Mouse (Mus musculus) forebrain, embryonic 11.5 days (tissue): ENCODE results near the gene Hlx. TPM values are rescaled to one million over a fixed set of nuclear protein-coding genes. Genes with fewer than 3 reads are reported as not detected.

Experiments used
- ATAC-seq: fragments of 200-750 bp; cut with Nextera tagmentation; replicated peaks from 2 replicates; pipeline ENCODE4 v1.8.0; 2017; ENCODE audit warnings: moderate TSS enrichment; ENCODE audit not compliant: low FRiP score
- DNase-seq: peaks from one replicate; pipeline ENCODE4 v3.0.0-alpha.2; 2017; ENCODE audit warnings: low spot score
- H3K27ac ChIP-seq: fragments of 300-500 bp; sonication (generic); 2 replicates; pipeline ENCODE4 v1.5.1; 2014; ENCODE audit warnings: low read depth, low read length
- H3K27me3 ChIP-seq: fragments of 300-500 bp; sonication (generic); 2 replicates; pipeline ENCODE4 v1.6.1; 2014; ENCODE audit warnings: mild to moderate bottlenecking, low read length, mixed read lengths; ENCODE audit not compliant: control insufficient read depth, insufficient read depth
- H3K36me3 ChIP-seq: fragments of 300-500 bp; sonication (generic); 2 replicates; pipeline ENCODE4 v1.6.1; 2014; ENCODE audit warnings: mild to moderate bottlenecking, low read length, moderate library complexity, mixed read lengths; ENCODE audit not compliant: control insufficient read depth, insufficient read depth
- H3K4me1 ChIP-seq: fragments of 300-500 bp; sonication (generic); replicated peaks from 2 replicates; pipeline ENCODE4 v1.6.1; 2014; ENCODE audit warnings: low read length, mixed read lengths; ENCODE audit not compliant: control insufficient read depth, insufficient read depth
- H3K4me2 ChIP-seq: fragments of 300-500 bp; sonication (generic); 2 replicates; pipeline ENCODE4 v1.6.1; 2014; ENCODE audit warnings: low read depth, mild to moderate bottlenecking, low read length, moderate library complexity, mixed read lengths; ENCODE audit not compliant: severe bottlenecking
- H3K4me3 ChIP-seq: fragments of 300-500 bp; sonication (generic); 2 replicates; pipeline ENCODE4 v1.5.1; 2014; ENCODE audit warnings: low read depth, low read length
- H3K9ac ChIP-seq: fragments of 300-500 bp; sonication (generic); 2 replicates; pipeline ENCODE4 v1.6.1; 2014; ENCODE audit warnings: low read length
- H3K9me3 ChIP-seq: fragments of 300-500 bp; sonication (generic); 2 replicates; pipeline ENCODE4 v1.6.1; 2016; ENCODE audit warnings: low read length, mixed read lengths; ENCODE audit not compliant: control insufficient read depth
- WGBS: fragments of 180-500 bp; shearing (Covaris S2); extraction: QIAGEN DNeasy Blood & Tissue Kit; methylation state at CpG from one replicate; pipeline ENCODE4 v1.1.7; 2014; 5-methylcytosine and 5-hydroxymethylcytosine counted together
- polyA plus RNA-seq: library from polyadenylated mRNA; unstranded; fragments of >200 nt; fragmentation: Nextera tagmentation; extraction: Ambion mirVana; gene quantifications from 2 replicates; pipeline ENCODE4 v1.2.1, GENCODE M21; 2014

Hlx gene
- polyA plus RNA-seq, 1 experiment from 2014 or later = 4.6 TPM

- H3K4me1 ChIP-seq = peaks cover 4% of the 10 kb centered on the region; the same call in 1 of the 2 replicates
- no peaks in the 10 kb centered on the region for H3K9me3 ChIP-seq
- WGBS = 2% methylated on average over 25 of the region's 25 CpGs
- ATAC-seq = no peak
- peaks cover 74% of the 10 kb centered on the region for H3K27me3 ChIP-seq
- H3K36me3 ChIP-seq = no peaks in the 10 kb centered on the region
- DNase-seq = no peak
- no peak overlapping the region for H3K4me2 ChIP-seq
- no peak overlapping the region for H3K9ac ChIP-seq
- H3K4me3 ChIP-seq = no peak overlapping the region
- H3K27ac ChIP-seq = no peak overlapping the region
Observed at GRCm38 (mm10) chr1:184734991-184735920, 2.8 kb upstream of the Hlx start.

- DNase-seq (no peak), ATAC-seq (no peak)
- Histone ChIP-seq H3K4me1 (peaks cover 4% of the 10 kb centered on the region; the same call in 1 of the 2 replicates), H3K4me2 (no peak overlapping the region), H3K27me3 (peaks cover 84% of the 10 kb centered on the region), H3K27ac (no peak overlapping the region), H3K9me3 (no peaks in the 10 kb centered on the region), H3K4me3 (no peak overlapping the region), H3K36me3 (no peaks in the 10 kb centered on the region), H3K9ac (no peak overlapping the region)
- 0% methylated on average over 26 of the region's 27 CpGs for WGBS
Observed at GRCm38 (mm10) chr1:184734067-184734830, 1.8 kb upstream of the Hlx start.

GRCm38 (mm10) chr1:184733300-184734066 is 1.1 kb upstream of the Hlx start:
- no peak overlapping the region for H3K27ac ChIP-seq
- H3K9ac ChIP-seq = no peak overlapping the region
- no peaks in the 10 kb centered on the region for H3K9me3 ChIP-seq
- H3K4me1 ChIP-seq = peaks cover 4% of the 10 kb centered on the region; the same call in 1 of the 2 replicates
- no peak overlapping the region for H3K4me2 ChIP-seq
- ATAC-seq = no peak
- H3K4me3 ChIP-seq = no peak overlapping the region
- H3K27me3 ChIP-seq = peaks cover 85% of the 10 kb centered on the region
- no peak for DNase-seq
- 3% methylated on average over 28 of the region's 28 CpGs for WGBS
- H3K36me3 ChIP-seq = no peaks in the 10 kb centered on the region

- H3K9me3 ChIP-seq = no peaks in the 10 kb centered on the region
- WGBS = under 1% methylated on average over 79 of the region's 85 CpGs
- H3K27me3 ChIP-seq = peaks cover 91% of the 10 kb centered on the region
- no peaks in the 10 kb centered on the region for H3K36me3 ChIP-seq
- ATAC-seq (peak; percentile 47), DNase-seq (peak; percentile 73)
- H3K9ac ChIP-seq = peak overlapping the region; percentile 55
- H3K4me3 ChIP-seq = peak overlapping the region; percentile 48
- H3K4me2 ChIP-seq = peak overlapping the region; percentile 95
- H3K27ac ChIP-seq = no peak overlapping the region
- peaks cover 7% of the 10 kb centered on the region; the same call in 1 of the 2 replicates for H3K4me1 ChIP-seq
Observed at GRCm38 (mm10) chr1:184731644-184732545, 524 bp downstream of the Hlx start.

GRCm38 (mm10) chr1:184731091-184731640 is 1.3 kb downstream of the Hlx start:
- no peak for DNase-seq
- Histone ChIP-seq H3K4me1 (peaks cover 7% of the 10 kb centered on the region; the same call in 1 of the 2 replicates), H3K4me3 (peak overlapping the region; percentile 48), H3K27ac (no peak overlapping the region), H3K27me3 (peaks cover 91% of the 10 kb centered on the region), H3K9me3 (no peaks in the 10 kb centered on the region), H3K36me3 (no peaks in the 10 kb centered on the region), H3K9ac (peak overlapping the region; percentile 6; the same call in 1 of the 2 replicates), H3K4me2 (peak overlapping the region; percentile 95)
- 1% methylated on average over 18 of the region's 18 CpGs for WGBS
- ATAC-seq = no peak

- H3K27ac ChIP-seq = no peak overlapping the region
- H3K9ac ChIP-seq = no peak overlapping the region
- no peaks in the 10 kb centered on the region for H3K36me3 ChIP-seq
- H3K9me3 ChIP-seq = no peaks in the 10 kb centered on the region
- peaks cover 7% of the 10 kb centered on the region; the same call in 1 of the 2 replicates for H3K4me1 ChIP-seq
- no peak overlapping the region for H3K4me3 ChIP-seq
- peaks cover 91% of the 10 kb centered on the region for H3K27me3 ChIP-seq
- WGBS = 1% methylated on average over 12 of the region's 12 CpGs
- no peak overlapping the region for H3K4me2 ChIP-seq
- ATAC-seq (no peak), DNase-seq (no peak)
Observed at GRCm38 (mm10) chr1:184730453-184731013, 1.9 kb downstream of the Hlx start.

GRCm38 (mm10) chr1:184729357-184730140 is 2.9 kb downstream of the Hlx start:
- Histone ChIP-seq H3K36me3 (no peaks in the 10 kb centered on the region), H3K27ac (no peak overlapping the region), H3K4me3 (no peak overlapping the region), H3K27me3 (peaks cover 93% of the 10 kb centered on the region), H3K4me1 (peaks cover 7% of the 10 kb centered on the region; the same call in 1 of the 2 replicates), H3K4me2 (no peak overlapping the region), H3K9ac (no peak overlapping the region), H3K9me3 (no peaks in the 10 kb centered on the region)
- 2% methylated on average over 19 of the region's 19 CpGs for WGBS
- ATAC-seq (no peak), DNase-seq (no peak)
